Mouse (Mus musculus) retina, postnatal 7 days (tissue): Measurements from ENCODE around the gene Ssh1.

Source experiments
- DNase-seq: peaks from one replicate; pipeline ENCODE4 v3.0.0-alpha.2; 2012; ENCODE audit warnings: low read depth, low spot score

The Ssh1 gene

DNA sequence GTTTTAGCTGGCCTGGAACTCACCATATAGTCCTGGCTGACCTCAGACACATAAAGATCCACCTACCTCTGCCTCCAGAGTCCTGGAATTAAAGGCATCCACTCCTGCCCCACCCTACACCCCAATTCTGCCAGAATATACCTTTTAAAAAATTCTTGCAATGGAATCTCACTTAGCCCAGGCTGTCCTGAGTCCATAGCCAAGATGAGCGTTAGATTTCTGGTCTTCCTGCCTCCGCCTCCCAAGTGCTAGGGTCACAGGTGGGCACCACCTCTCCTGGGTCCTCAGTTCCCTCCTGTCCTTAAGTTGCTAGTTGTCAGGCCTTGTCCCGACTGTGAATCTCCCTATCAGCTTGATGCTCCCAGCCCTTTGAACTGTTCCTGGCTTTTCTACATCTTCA, 61.4 kb downstream of the Ssh1 start:
- DNase-seq: no peak

- DNase-seq: no peak
Measured at GRCm38 (mm10) chr5:113930648-113931609, 62.8 kb downstream of the Ssh1 start.

DNA sequence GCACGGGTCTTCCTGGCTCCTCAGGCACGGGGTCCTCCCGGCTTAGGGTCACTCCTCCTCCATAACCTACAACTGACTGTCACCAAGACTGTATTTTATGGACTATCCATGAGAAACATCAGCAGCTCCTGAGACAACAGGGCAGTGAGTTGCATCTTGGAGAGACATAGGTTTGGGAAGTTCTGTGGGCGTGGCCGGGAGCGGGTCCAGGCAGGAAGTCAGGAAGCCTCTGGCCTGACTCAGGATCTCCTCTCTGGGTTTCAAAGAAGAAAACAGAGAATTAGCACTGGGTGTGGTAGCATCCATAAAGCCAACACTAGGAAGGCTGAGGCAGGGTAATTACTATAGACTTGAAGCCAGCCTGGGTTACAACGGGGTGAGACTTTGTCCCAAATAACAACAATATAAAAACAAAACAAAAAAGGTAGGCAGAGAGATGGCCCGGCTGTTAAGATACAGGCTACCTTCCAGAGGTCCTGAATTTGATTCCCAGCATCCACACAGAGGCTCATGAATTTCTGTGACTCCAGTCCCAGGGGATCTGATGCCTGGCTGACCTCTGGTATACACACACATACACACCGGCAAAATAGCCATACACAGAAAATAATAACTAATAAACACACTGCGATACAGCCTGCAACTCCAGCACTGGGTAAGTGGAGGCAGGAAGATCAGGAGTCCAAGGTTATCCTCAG, 63.6 kb downstream of the Ssh1 start:
- DNase-seq: no peak

DNA sequence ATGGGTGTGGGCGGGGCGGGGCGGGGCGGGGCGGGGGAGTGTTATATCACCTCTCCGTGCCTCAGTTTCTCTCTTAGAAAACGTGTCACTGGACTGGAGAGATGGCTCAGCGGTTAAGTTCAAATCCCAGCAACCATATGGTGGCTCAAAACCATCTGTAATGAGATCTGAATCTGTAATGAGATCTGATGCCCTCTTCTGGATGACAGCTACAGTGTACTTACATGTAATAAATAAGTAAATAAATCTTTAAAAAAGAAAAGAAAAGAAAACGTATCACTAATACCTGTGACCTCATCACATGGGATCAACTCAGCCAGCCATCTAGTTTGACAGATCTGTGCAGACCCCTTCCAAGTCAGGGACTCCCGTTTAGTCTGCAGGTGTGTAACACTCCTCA, 64.2 kb downstream of the Ssh1 start:
- DNase-seq: no peak

DNA sequence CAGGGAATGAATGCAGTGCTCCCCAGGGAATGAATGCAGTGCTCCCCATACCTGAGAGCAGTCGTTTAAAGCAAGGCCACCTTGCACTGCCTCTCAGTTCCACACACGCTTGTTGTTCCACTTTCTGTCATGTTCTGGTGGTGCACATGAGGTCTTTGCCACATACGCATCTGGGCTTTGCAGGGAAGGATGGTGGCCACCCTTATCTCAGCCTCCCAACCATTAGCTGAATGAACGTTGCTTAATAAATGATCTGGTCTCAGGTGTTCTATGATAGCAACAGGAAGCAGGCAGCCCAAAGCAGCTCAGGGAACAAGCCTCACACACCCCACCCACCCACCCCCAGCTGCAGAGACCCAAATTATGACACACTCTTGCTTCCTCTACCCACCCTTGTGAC, 69.1 kb downstream of the Ssh1 start:
- DNase-seq: no peak

DNA sequence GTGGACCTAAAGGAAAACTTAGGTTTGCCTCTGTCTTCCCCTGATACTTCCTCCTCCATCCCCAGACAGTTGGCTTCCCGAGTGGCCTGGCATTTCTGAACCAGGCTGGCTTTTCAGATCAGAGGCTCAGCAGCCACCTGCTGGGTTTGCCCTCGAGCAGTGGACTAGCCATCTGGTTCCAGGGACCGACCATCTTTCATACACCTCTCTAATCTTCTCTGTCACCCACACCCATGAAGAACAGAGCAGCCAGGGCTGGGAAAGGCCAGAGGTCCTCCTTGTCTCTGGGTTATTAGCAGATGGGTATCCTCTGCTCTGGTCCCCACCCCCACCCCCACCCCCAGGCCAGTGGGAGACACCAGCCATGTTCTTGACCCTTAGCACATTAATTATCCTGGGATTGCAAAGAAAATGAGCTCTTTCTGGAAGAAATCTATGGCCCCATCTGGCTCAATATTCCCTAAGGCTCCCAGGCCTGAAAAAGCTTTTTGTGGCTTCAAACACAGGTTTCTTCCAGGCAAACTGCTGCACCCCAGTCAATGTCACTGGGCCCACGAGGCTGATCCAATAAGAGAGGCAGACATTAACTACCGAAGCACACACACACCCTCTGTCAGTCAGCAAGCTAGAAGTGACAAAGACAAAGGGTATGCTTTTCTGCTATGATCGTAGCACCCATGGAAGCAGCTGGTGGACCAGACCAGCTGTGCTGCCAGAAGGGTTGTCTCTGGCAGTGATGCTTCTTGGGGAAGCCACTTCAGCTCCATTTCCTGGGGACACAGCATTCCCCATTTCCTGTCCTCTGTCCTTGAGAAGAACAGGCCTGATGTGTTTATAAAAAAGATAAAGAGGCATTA, 72.2 kb downstream of the Ssh1 start:
- no peak for DNase-seq

GRCm38 (mm10) chr5:113919060-113919459, 74.6 kb downstream of the Ssh1 start:
- no peak for DNase-seq

GRCm38 (mm10) chr5:113918654-113919053, 75.0 kb downstream of the Ssh1 start:
- DNase-seq: no peak

GRCm38 (mm10) chr5:113910705-113911104, 83.0 kb downstream of the Ssh1 start:
- no peak for DNase-seq

GRCm38 (mm10) chr5:113910065-113910701, 83.5 kb downstream of the Ssh1 start:
- DNase-seq: no peak

- DNase-seq: peak; percentile 98
Measured at GRCm38 (mm10) chr5:113908592-113909441, 84.9 kb downstream of the Ssh1 start, which contains the start of gene Coro1c. Gene Coro1c, minus strand, starts transcription at chr5:113908758.

DNA sequence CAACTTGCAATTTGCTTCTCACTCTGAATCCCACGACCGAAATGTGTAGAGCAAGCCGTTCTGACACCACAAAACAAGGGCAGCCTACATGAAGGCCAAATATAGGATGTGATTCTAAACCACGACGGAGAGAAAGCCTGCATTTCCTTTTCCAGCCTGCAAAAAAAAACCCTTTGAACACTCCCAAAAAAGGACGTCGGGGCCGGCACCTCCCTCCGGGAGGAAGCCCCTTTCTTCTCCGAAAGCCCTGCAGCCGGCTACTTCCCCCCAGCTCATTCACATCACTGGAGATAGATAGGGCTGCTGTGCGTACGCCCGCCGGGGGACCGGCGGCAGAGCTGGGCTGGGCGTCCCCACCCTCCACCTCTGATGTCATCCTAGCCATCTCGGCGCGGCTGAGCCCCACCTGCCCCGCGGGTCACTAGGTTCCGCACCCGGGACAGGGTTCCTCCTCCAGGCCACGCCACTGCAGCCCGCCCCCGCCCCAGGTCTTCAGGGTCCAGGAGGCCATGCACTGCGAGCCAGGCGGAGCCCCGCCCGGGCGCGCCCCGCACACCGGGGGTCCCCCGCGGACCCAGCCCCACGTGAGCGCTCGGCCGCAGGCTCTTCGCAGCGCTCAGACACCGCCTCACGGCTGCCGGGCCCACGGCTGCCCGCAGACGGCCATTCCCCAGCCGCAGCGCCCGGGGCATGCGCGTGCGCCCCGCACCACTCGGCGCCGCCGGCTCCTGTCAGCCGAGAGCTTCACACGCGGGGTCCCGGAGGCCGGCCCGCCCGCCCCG, 85.7 kb downstream of the Ssh1 start:
- no peak for DNase-seq

GRCm38 (mm10) chr5:113906958-113907735, 86.5 kb downstream of the Ssh1 start:
- DNase-seq: no peak

GRCm38 (mm10) chr5:113904987-113905386, 88.7 kb downstream of the Ssh1 start:
- DNase-seq: no peak

GRCm38 (mm10) chr5:113902983-113903382, 90.7 kb downstream of the Ssh1 start:
- no peak for DNase-seq

DNA sequence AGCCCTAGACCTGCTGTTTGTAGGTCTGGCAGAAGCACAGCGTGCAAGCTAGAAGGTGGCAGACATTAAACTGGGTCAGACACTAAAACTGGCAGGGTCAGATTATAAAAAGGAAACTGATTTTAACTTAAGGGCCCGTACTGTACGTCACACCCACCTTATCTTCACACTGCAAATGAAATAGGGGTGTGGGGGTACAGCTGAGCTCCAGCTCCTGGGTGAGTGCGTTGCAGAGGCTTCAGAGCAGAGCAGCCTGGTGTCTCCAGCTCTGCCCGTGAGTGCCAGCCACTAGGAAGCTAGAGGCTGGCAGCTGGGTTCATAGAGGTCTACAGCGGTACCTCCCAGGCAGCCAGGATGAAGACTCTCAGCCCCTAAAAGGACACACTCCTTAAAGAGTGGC, 91.7 kb downstream of the Ssh1 start:
- DNase-seq: no peak

DNA sequence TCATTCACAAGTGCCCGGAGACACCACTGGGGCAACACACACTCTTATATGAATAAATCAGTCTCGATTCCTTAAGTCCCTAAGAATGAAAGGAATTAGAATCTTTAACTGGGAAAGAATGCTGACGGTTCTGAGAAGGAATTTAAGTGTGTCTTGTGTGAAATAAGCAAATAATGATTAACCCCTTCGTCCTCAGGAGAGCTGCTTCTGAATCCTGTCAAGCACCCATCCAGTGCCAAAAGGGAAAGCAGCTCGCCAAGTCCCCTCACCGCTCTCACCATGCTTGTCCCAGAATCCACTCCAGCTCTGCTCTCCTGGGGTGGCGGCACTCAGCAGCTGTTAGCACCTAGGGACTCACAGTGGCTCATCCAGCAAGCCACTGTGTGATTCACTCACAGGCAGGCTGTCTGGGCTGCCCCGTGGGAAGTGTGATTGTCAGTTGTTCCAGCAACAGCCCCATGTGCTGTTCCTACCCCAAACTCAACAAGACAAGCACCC, 92.6 kb downstream of the Ssh1 start:
- DNase-seq: no peak

- DNase-seq: no peak
Measured at GRCm38 (mm10) chr5:113899543-113899942, 94.2 kb downstream of the Ssh1 start.

GRCm38 (mm10) chr5:113892005-113892404, 101.7 kb downstream of the Ssh1 start:
- DNase-seq: no peak
